Mouse (Mus musculus): ENCODE data around the gene Elane.

DNA sequence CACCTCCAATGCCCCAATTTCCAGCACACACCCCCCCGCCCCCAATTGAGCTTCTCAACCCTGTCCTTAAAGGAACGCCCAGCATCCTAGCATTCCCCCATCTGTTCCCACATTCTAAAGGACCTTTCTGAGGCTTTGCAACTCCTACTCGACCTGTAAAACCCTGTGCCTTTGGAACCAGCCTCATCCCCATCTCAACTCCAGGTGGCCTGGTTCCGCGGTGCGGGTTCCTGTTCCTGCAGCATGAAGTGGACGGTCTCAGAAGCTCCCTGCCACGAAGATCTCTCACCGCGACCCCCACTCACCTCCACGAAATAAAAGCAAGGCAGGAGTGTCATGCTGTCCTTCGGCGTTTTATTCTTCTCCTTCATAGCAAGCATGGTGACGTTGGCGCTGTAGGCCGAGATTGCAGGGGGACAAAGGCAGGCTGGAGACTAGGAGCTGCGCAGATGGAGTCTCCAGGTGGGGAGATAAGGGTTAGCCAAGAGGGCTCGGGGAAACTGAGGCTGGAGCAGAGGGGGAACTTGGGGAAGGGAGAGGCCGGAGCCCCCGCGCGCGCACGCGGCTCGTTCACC lies 12.2 kb upstream of the Elane start:
- TF ChIP-seq GATA1 (IDR thresholded peaks at IDR 0.05; ENCODE audit: borderline replicate concordance, low read length) (no peak), FLI1 (IDR thresholded peaks at IDR 0.05; ENCODE audit: low read length) (no peak)
